Mouse (Mus musculus) gastrocnemius, postnatal 36 days (tissue): ENCODE data around the gene Cox8a. TPM values are rescaled to one million over a fixed set of nuclear protein-coding genes. Genes with fewer than 3 reads are reported as not detected.

Source experiments
- DNase-seq, 2 experiments: peaks; one replicate each; pipeline ENCODE4 v3.0.0; 2022
- intact Hi-C: fragments of 180-260 bp; cut with DNase I; formaldehyde crosslinking; loops from one replicate; pipeline ENCODE4 v1.15.1; 2025
- long read RNA-seq, 2 experiments: library from polyadenylated mRNA; stranded (forward); transcript quantifications; one replicate each; pipeline ENCODE4 v2.0.0; 2021
- total RNA-seq, 2 experiments: library from RNA; stranded (reverse); gene quantifications; 2 replicates each; pipeline ENCODE4 v1.2.3; 2021

The Cox8a gene
- total RNA-seq = 10 to 100 TPM; 80.2 to 87.0 TPM
- long read RNA-seq, experiment 1, transcript Cox8a-201 (2 exons, 550 nt) = major isoform, 222 of 225 reads
- long read RNA-seq, experiment 1, partial matches to known transcripts = 0 of 225 reads
- long read RNA-seq, experiment 1, other reads (novel, unspliced or antisense) = 3 of 225 reads
- long read RNA-seq, experiment 2, transcript Cox8a-201 (2 exons, 550 nt) = major isoform, 279 of 286 reads
- long read RNA-seq, experiment 2, partial matches to known transcripts = 0 of 286 reads
- long read RNA-seq, experiment 2, other reads (novel, unspliced or antisense) = 7 of 286 reads

GRCm38 (mm10) chr19:7217162-7217925 is at the start of gene Cox8a:
Gene Cox8a, minus strand, starts transcription at chr19:7217616.
- peak; percentile 90 to 94 for DNase-seq
- intact Hi-C loops = no loop called here

DNA sequence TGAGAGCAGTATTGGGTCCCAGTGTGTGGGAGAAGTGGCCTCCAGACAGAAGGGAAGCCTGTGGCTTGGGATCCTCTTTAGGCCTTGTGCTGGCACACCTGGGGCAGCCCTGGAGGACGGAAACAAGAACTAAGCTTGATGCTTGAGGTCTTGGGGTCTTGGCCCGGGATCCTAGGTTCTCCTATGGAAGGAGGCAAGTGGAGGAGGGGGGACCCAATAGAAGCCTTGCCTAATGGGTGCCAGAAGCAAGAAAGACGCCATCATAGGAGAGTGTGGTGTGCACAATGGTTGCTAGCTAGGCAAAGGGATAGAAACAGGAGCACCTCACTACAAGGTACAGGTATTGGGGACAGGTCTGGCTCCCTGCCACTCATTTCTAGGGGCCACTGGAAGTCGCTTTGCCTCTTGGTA is 49.0 kb upstream of the Cox8a start:
- DNase-seq = no peak
- intact Hi-C loops = no loop called here

DNA sequence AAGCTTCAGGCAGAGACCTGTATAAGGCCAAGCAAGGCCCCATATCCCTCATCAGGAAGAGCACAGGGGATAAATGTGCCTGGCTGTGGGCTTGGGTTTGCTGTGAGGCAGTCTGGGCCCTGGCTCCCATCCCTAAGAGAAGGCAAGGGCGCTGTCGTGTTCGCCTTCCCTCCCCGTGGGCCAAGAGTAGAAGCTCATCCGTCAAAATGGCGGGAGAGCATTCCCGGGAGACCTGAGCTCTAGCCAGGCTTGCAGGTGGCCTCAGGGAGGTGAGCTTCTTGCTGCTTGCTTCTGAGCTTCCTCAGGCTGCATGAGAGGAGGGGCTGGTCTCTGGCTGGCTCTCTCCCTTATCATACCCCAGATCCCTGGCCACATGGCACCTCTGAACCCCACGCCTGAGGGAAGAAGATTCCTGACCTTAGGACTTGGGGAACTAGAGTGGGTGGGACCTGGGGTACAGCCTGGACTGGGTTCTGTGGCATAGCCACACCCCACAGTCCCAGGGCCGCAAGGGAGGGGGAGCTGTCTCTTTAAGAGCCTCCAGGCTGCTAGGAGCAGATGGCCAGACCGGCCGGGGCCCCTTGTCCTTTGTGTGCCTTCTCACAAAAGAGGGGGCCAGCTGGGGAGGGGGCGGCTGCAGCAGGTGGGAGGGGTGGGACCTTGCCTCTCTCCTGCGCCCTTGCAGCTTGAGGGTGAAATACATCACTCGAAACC is 48.2 kb upstream of the Cox8a start:
- intact Hi-C loops = no loop called here
- DNase-seq = no peak

DNA sequence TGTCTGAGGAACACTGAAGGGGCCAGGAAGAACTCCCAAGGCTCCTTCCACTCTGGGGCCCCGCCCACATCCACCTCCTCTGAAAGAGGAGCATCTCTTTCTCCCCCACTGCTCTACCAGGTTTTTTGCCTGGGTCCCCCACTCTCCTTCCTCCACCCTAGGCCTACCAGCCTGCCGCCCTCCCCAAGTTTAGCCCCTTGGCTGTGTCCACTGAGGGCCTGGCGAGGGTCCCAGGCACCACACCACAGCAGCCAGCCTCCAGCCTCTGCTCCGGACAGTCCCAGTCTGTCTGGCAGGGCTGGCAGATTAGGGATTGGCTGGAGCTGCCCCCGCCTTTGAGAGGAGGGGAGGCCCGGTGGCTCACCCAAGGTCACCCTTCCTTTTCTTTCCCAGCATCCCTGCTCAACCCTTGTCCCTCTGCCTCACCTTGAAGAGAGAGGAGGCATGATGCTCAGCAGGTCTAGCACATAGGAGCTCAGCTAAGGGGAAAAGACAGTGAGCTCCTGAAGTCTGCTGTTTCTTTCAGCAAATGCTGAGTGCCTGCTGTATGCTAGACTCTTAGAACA is 47.4 kb upstream of the Cox8a start:
- DNase-seq = peak in 1 of 2 experiments; percentile 39
- intact Hi-C loops = loop anchor here (5.0 kb wide), 1 partner anchor 82 kb away; no protein-coding TSS in a partner anchor

DNA sequence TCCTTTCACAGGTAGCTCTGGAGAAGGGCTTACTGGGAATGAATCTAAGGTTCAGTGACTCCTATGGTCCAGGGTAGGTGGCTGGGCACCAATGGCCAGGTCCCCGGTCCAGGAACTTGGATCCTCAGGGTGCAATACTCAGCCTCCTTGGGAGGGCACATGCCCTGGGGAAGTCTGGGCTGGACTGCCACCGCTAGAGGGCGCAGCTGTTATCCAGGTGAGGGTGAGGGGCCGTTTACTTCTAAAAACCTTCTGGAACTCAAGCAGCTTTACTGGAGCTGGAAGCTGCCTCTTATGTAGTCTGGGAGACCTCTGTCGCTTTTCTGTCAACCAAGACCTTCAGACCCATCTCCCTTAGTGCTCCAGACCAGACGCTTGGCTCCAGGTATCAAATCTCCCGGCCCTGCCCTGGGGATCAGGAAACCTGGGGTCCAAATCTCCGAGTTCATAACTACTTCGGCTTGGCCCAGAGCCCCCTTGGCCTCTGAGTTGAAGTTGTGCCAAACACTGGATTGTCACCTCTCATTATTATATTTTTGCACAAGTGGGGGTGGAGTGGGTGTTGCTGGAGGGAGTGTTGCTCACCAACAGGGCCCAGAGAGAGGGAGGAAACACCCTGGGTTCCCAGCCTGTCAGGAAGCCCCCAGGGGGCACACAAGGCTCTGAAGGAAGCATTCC is 46.8 kb upstream of the Cox8a start:
- DNase-seq = peak; percentile 69 to 76
- intact Hi-C loops = loop anchor here (5.0 kb wide), 1 partner anchor 83 kb away; no protein-coding TSS in a partner anchor

DNA sequence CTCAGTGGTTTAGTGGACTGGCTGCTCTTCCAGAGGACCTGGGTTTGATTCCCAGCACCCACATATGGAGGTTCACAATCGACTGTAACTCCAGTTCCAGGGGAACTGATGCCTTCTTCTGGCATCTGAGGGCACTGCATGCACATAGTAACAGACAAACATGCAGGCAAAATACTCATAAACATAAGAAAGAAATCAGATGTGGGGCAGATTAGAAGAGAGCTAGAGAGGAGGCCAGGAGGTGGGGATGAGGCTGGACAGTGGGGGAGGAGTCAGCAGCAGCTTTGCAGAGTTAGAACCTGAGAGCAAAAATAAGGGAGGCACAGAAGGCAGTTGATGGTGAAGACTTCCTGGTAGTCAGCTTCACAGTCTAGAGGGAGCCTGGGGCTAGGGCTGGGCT is 45.2 kb upstream of the Cox8a start:
- DNase-seq = no peak
- intact Hi-C loops = loop anchor here (2.0 to 5.0 kb wide), 2 partner anchors 85 to 158 kb away; no protein-coding TSS in a partner anchor

DNA sequence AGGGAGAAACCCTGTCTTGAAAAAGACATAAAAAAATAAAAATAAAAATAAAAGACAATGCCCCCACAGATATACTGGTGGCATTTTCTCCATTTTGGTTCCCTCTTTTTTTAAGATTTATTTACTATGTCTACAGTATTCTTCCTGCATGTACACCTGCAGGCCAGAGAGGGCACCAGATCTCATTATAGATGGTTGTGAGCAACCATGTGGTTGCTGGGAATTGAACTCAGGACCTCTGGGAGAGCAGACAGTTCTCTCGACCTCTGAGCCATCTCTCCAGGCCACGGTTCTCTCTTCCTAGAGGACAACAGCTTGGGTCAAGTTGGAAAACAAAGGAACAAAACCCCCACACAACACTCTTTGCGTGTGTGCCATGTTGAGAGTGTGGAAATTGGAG is 44.5 kb upstream of the Cox8a start:
- no peak for DNase-seq
- intact Hi-C loops = loop anchor here (2.0 to 5.0 kb wide), 2 partner anchors 85 to 159 kb away; no protein-coding TSS in a partner anchor

GRCm38 (mm10) chr19:7261476-7261875 is 44.1 kb upstream of the Cox8a start:
- intact Hi-C loops = loop anchor here (5.0 kb wide), 1 partner anchor 86 kb away; no protein-coding TSS in a partner anchor
- DNase-seq = no peak

DNA sequence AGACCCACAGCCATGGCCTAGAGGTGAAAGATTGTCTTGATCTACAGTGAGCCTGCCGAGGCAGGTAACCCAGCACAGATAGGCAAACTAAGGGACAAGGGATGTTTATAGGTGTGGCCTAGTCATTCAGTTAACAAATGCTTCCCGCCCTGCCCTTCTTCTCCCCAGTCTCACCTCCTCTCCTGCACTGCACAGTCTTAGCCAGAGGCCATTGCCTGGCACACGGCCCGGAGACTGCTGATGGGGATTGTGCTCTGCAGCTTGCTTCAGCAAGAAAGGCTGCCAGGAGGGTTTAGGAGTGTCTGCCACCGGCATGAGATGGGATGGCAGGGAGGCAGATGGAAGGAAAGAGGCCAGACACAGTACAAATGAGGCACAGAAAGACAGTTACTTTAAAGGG is 40.5 kb upstream of the Cox8a start:
- DNase-seq = no peak

GRCm38 (mm10) chr19:7246021-7246420 is 28.6 kb upstream of the Cox8a start:
- no peak for DNase-seq
- intact Hi-C loops = no loop called here

More for the DNA sequence above, 40.5 kb upstream of the Cox8a start:
- intact Hi-C loops = no loop called here

DNA sequence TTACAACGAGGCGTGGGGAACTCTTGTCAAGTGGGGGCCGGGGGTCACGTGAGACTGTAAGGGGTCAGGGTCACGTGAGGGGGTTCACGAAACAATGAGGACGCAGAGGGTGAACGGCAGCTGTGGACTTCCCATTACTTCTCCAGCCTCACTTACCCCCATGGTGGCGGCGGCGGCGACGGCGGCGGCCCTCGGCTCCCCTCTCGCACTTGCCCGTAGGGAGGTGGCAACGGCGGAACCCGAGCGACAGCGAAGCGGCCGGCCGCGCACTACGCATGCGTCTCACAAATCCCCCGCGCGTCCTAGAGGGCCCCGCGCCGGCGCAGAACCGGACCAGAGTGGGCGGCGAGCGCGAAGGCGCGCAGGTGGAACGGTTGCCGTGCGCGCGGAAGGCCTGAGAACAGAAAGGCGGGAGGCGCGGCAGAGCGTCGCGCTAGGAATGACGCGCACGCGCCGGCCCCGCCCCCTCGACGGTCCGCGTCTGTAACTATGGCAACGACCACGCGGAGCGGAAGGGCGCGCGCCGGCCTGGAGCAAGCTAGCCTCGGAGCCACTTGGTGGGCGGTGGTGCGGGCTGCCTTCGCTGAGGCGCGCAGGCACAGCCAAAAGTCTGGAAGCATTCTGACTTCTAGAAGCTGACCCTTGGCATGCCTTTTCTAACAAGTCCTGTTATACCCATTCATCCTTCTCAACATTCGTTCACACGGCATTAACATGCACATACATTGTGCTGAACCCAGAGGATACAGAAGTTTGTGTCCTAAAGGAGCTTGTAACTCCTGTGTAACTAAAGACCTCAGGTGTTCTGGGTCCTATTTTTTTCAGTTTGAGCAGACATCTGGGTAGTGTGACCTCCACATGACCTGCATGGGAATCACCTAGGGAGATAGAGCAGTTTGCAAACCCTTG is 23.6 kb upstream of the Cox8a start, which contains the start of gene Naa40:
Gene Naa40 (minus strand): TSS at position 402 of the 909 bp plus-strand sequence.
- DNase-seq = peak; percentile 82 to 89
- intact Hi-C loops = no loop called here

DNA sequence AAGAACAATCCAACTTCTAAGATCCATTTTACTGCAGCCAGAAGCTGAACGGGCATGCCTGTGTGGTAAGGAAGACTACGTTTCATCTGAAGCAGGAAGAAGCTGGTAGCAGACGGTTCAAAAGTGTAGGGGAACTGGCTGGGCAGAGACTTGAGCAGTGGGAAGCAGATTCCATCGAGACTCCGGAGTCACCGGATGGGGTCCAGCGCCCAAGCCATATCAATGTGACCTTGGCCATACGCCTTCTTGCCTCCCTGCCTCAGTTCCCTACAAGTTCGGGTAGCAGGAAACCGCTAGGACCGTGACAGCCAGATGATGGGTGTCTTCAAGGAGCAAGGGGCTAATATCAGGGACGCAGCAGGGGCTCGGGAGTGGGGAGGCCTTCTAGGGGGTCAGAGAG is 22.9 kb upstream of the Cox8a start:
- intact Hi-C loops = no loop called here
- peak in 1 of 2 experiments; percentile 19 for DNase-seq

GRCm38 (mm10) chr19:7239574-7239973 is 22.2 kb upstream of the Cox8a start:
- DNase-seq = no peak
- intact Hi-C loops = loop anchor here (10.0 kb wide), 1 partner anchor 175 kb away; the partner anchor contains the start of gene 2700081O15Rik

GRCm38 (mm10) chr19:7236742-7237141 is 19.3 kb upstream of the Cox8a start:
- no peak for DNase-seq
- intact Hi-C loops = loop anchor here (10.0 kb wide), 1 partner anchor 178 kb away; the partner anchor contains the start of gene 2700081O15Rik

- intact Hi-C loops = loop anchor here (10.0 kb wide), 1 partner anchor 179 kb away; the partner anchor contains the start of gene 2700081O15Rik
Measured at GRCm38 (mm10) chr19:7236011-7236410, 18.6 kb upstream of the Cox8a start.

DNA sequence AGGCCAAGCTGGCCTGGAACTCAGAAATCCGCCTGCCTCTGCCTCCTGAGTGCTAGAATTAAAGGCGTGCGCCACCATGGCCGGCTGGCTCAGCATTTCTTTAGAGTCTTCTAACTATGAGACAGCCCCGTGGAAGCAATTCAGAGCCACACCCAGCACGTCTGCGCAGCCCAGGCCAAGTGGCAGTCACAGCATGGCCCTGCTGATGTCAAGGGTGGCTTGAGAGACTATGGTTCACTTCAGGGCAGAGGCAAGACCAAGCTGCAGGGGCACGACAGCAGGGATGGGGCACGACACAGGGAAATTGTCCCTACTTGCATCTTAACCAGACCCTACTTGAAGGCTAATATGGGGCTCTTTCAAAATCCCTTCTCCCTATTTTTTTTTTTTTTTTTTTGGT is 18.0 kb upstream of the Cox8a start:
- DNase-seq = no peak
- intact Hi-C loops = loop anchor here (10.0 kb wide), 1 partner anchor 179 kb away; the partner anchor contains the start of gene 2700081O15Rik

More at GRCm38 (mm10) chr19:7236011-7236410, 18.6 kb upstream of the Cox8a start:
- no peak for DNase-seq

GRCm38 (mm10) chr19:7234537-7235221 is 17.3 kb upstream of the Cox8a start:
- peak; percentile 63 to 71 for DNase-seq
- intact Hi-C loops = loop anchor here (10.0 kb wide), 1 partner anchor 180 kb away; the partner anchor contains the start of gene 2700081O15Rik

DNA sequence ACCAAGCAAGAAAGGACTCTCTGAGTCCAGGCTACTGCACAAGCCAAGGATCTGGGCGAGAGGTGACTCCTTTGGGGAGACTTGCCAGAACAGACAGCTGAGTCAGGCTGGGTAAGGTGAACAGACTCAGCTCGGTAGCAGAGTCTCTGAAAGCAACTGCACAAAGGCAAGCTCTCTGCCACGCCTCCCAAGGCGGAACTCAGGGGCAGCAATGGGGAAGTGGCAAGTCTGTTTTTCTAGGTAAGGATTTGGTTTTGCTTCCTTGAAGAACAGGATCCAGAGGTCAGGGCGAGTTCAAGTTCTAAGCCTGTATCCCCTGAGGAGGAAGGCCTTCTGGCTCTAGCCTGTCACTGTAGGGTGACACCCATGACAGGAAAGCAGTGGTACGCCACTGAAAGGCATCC is 9.1 kb upstream of the Cox8a start:
- intact Hi-C loops = no loop called here
- DNase-seq = no peak
